Mouse (Mus musculus) E14TG2a.4 (cell line): ENCODE measurements around the gene Gprc5d.

Experiments used
- CTCF ChIP-seq: conservative IDR thresholded peaks from 2 replicates; pipeline ENCODE4 v1.5.1; 2014; ENCODE audit warnings: low read length
- NANOG ChIP-seq: IDR thresholded peaks from 2 replicates; pipeline ENCODE4 v1.6.1; 2014; ENCODE audit warnings: borderline replicate concordance, low read length, mixed read lengths

DNA sequence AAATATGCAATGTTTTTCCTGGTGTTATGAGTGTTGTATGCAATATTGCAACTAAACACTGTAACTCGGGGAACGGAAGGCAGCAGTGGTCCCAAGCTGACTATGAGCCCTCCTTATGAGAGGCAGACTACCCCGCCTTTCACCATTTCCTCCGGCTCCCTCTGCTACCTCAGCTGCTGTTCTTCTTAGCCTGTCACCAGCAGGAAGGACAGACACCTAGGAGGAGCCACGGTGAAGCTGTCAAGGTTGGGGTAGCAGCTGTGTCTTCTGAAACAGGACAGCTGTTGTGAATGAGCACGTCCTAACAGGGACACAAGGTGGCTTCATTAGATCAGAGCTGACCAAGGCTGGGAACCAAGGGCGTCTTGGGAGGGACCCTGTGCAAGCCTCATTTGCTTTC is 20.1 kb upstream of the Gprc5d start:
- TF ChIP-seq CTCF (no peak), NANOG (no peak)
